Mouse (Mus musculus): ENCODE measurements around the gene Txnrd2. TPM values are rescaled to one million over a fixed set of nuclear protein-coding genes. Genes with fewer than 3 reads are reported as not detected.

Gene Txnrd2
- 10 to 100 TPM; 16.4 to 17.6 TPM for total RNA-seq (2021)
- long read RNA-seq, experiment 1, transcript Txnrd2-206 (4 exons, 532 nt), result major isoform, 12 of 49 reads
- long read RNA-seq, experiment 1, partial matches to known transcripts, result 15 of 49 reads
- long read RNA-seq, experiment 1, other reads (novel, unspliced or antisense), result 22 of 49 reads
- long read RNA-seq, experiment 2, transcript Txnrd2-206 (4 exons, 532 nt), result major isoform, 11 of 43 reads
- long read RNA-seq, experiment 2, partial matches to known transcripts, result 9 of 43 reads
- long read RNA-seq, experiment 2, other reads (novel, unspliced or antisense), result 23 of 43 reads

- intact Hi-C loops (cut with DNase I), result no loop called here
- peak; percentile 68 to 78 for DNase-seq
These were observed at the start of gene Txnrd2 for GRCm38 (mm10) chr16:18426215-18426791. Txnrd2 (plus strand) TSS chr16:18426384.

DNA sequence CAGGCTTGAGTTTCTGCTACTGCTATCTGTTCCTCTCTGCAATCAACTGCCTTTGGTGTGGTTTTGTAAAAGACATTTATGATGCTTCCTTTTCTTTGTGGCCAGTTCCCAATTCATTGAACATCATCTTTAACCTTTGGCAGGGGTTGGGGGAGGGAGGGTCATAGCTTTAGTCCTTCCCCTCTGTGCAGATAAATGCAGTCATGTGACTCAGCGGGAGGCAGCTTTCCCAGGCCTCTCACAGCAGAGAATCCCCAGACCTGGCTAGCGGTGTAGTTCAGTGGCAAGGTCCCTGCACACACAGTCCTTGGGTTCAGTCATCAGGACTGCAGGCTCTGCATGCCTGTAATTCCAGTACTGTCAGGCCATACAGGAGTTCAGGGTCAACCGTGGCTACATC, 49.0 kb upstream of the Txnrd2 start:
- DNase-seq, result no peak
- intact Hi-C loops (cut with DNase I), result no loop called here

DNA sequence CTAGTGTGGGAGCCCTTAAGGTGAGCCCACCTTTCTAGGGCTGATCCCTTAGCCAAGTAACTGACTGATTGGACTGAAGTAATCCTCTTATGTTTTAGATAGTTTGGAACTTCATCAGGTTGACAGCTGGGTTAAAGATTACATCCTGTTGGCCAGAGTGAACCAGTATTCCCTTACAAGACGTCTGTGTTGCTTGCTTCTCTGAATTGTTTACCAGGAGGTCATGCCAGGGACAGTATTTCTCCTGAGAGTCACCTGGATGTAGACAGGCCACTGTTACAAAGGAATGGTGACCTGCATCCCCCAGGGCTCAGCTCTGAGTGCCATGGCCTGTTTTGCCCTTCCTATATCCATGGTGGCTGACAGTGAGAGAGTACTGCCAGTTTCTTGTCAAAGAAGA, 47.7 kb upstream of the Txnrd2 start:
- intact Hi-C loops (cut with DNase I), result no loop called here
- no peak for DNase-seq

DNA sequence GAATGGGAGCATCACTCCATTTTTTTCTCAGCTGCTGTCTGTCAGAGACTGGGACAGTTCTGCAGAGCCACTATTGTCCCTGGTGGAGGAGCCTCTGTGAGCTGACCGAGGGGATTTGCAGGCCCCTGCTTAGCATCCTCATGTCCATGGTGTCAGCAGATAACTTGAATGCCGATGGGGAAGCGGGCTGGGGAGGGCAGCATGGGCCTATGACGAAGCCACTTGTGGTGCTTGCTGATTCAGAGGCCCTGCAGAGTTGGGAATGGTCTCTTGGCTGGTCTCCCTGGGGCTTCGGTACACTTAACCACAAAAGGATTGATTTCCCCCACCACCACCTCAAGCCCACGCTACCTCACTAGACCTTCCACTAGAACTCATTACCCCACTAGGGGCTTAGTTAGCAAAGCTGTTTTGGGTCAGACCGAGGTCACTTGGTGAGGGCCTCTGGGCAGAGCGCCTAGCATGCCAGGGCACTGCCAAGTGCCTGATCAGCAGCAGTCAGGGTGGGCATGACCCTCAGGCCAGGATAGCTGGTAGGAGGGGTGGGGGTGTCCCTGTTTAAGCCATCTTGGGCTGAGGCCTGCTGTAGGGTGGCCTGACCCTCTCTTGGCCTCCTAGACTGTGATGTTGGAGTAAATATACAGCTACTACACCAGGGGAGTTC, 46.7 kb upstream of the Txnrd2 start:
- intact Hi-C loops (cut with DNase I), result no loop called here
- DNase-seq, result no peak

GRCm38 (mm10) chr16:18380495-18381063, 45.6 kb upstream of the Txnrd2 start:
- intact Hi-C loops (cut with DNase I), result no loop called here
- DNase-seq, result no peak

- intact Hi-C loops (cut with DNase I), result no loop called here
- no peak for DNase-seq
These were observed 44.4 kb upstream of the Txnrd2 start for GRCm38 (mm10) chr16:18381621-18382258.

DNA sequence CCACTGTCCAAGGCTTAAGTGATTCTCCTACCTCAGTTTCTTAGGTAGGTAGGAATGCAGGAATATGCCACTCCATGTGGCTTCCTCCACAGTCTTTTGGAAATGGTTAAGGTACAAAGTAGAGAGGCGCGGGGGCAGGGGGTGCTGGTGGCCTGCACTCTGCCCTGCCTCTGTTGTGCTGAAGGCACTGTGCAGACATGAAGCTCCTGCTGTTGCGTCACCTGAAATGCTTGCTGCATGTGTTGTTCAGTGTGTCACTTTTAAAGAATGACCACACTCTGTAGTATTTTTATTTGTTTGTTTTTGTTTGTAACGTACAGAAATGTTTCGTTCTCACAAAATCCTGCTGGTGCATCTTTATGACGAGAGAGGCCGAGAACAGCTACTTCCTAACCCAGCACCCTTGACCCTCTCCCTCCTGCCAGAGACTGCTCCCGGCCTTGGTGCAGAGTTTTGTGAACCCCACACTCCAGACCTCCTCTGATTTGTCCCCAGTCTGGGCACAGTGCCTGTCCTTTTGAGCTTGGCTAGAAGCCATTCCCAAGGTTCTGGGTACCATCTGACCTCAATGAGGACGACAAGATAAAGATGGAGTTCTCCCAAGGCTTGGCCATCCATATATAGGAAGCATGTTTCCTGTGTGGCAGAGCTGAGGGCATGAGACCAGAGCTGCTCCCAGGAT, 43.0 kb upstream of the Txnrd2 start:
- DNase-seq, result no peak
- intact Hi-C loops (cut with DNase I), result no loop called here

- intact Hi-C loops (cut with DNase I), result no loop called here
These were observed 42.4 kb upstream of the Txnrd2 start for GRCm38 (mm10) chr16:18383756-18384155.

DNA sequence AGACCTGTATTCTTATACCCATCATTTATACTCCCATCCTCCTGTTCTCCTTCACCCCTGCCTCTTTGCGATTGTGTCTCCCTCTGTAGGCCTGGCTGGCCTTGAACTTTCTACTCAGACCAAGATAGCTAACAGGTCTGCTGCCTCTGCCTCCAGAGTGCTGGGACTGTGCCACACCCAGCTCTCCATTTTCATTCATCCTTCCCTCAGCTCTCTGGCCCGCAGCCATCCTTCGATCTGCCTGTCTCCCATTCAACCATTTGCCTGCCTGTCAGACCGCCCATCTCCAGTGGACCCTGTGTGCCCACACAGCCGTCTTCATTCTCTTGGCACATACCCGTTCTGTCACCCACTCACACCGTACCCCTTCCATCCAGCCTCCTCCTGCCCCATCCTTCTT, 42.0 kb upstream of the Txnrd2 start:
- intact Hi-C loops (cut with DNase I), result no loop called here
- DNase-seq, result no peak

More at GRCm38 (mm10) chr16:18383756-18384155, 42.4 kb upstream of the Txnrd2 start:
- DNase-seq, result no peak

DNA sequence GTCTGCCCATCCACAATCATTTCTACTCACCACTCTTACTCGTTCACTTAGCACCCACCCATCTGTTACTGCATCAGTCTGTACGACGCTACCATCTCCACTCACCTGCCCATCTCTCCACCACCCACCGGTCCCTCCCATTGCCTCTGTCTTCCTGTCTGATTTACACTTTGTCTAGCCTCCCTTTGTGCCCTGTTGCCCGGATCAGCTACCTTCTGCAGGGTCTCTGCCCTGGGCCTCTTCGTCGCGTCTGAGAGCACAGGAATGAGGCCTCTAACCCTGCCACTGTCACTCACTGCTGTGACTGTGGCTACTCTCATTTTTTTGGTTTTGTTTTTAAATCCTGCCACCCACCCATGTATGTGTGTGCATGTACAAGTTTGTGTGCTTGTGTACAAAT, 41.5 kb upstream of the Txnrd2 start:
- intact Hi-C loops (cut with DNase I), result no loop called here
- DNase-seq, result no peak

GRCm38 (mm10) chr16:18385411-18385810, 40.8 kb upstream of the Txnrd2 start:
- DNase-seq, result no peak
- intact Hi-C loops (cut with DNase I), result no loop called here

DNA sequence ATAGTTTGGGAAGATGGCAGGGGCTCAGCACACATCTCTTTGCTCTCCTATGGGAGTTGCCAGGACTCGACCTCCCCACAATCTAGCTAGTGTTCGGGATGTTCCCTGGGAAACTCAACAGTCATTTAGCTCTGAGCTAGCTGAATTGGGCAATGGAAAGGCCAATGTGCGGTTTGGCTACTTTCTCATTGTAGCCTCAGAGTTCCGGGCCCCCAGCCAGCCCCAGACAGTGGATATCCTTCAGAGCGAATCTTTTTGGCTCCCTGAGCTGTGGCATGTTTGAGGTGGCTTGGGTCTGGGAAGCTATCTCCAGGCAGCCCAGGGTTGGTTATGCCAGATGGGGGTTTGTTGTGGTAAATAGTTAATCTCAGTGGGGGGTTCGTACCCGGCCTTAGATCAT, 39.7 kb upstream of the Txnrd2 start:
- peak in 1 of 2 experiments; percentile 42 for DNase-seq
- intact Hi-C loops (cut with DNase I), result no loop called here

DNA sequence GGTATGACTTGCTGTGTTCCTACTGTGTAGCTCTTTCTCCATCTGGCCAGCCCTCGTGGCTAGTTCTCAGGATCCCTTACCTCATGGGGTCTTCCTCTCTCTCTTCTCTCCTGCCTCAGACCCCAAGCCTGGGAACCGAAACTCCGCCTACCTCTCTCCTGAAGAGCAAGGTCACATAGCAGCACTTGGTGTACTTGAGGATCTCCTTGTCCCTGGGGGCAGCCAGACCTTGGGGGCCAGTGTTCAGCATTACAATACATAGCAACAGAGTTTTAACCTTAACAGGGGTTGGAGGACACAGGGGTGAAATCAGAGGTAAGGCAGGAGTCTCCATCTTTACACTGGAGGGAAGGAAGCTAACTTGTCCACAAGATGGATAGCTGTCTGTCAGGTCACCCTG, 39.2 kb upstream of the Txnrd2 start:
- no peak for DNase-seq
- intact Hi-C loops (cut with DNase I), result no loop called here

DNA sequence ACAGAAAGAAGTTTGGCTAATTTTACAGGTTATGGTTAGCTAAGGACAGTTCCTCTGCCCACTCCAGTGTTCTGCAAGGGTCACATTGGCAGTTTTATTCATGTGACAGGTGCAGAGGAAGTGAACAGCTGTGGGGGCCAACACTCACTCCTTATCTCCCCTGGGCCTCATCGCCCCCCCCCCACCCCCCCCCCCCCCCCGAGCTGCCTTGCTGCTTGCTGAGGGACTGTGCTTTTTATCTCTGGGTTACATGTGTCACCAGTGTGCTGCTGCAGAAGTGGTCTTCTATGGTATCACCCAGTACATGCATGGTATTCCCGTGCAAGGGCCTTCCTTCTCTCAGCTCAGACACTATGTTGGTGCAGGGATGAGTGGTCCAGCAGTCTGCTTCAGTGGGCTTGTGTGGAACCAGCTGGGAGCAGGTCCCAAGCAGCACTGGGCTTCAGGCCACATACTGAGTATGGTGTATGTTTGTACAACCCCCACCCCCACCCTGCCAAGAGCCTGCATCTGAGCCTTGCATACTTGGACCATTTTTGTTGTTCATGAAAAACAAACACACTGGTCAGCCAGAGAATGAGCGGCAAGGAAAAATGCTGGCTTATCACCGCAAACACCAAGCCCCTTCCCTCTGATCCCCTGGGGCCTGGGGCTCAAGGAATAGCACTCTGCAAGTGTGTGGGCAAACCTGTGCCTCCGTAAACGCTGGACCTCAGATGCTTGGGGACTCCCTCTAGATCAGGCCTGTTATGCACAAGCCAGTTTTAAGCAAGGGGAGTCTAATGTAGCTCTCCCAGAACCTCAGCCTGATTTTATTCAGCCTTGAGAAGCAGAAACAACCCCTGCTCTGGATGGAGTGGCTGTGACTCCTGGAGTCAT, 38.2 kb upstream of the Txnrd2 start:
- DNase-seq, result peak in 1 of 2 experiments; percentile 11
- intact Hi-C loops (cut with DNase I), result loop anchor here (2.0 kb wide), 1 partner anchor 37 kb away; no protein-coding TSS in a partner anchor

- intact Hi-C loops (cut with DNase I), result loop anchor here (2.0 kb wide), 1 partner anchor 38 kb away; no protein-coding TSS in a partner anchor
- DNase-seq, result peak in 1 of 2 experiments; percentile 14
These were observed 37.4 kb upstream of the Txnrd2 start for GRCm38 (mm10) chr16:18388583-18389435.

- no peak for DNase-seq
These were observed 35.8 kb upstream of the Txnrd2 start for GRCm38 (mm10) chr16:18390399-18390798.

GRCm38 (mm10) chr16:18391127-18391526, 35.1 kb upstream of the Txnrd2 start:
- intact Hi-C loops (cut with DNase I), result no loop called here
- DNase-seq, result peak in 1 of 2 experiments; percentile 9

More at GRCm38 (mm10) chr16:18390399-18390798, 35.8 kb upstream of the Txnrd2 start:
- intact Hi-C loops (cut with DNase I), result no loop called here

GRCm38 (mm10) chr16:18391728-18392127, 34.5 kb upstream of the Txnrd2 start:
- intact Hi-C loops (cut with DNase I), result no loop called here

More at GRCm38 (mm10) chr16:18391728-18392127, 34.5 kb upstream of the Txnrd2 start:
- DNase-seq, result no peak

Measured in gastrocnemius, postnatal 36 days (tissue).